Mouse (Mus musculus): ENCODE measurements around the gene Pbx1.

The Pbx1 gene

DNA sequence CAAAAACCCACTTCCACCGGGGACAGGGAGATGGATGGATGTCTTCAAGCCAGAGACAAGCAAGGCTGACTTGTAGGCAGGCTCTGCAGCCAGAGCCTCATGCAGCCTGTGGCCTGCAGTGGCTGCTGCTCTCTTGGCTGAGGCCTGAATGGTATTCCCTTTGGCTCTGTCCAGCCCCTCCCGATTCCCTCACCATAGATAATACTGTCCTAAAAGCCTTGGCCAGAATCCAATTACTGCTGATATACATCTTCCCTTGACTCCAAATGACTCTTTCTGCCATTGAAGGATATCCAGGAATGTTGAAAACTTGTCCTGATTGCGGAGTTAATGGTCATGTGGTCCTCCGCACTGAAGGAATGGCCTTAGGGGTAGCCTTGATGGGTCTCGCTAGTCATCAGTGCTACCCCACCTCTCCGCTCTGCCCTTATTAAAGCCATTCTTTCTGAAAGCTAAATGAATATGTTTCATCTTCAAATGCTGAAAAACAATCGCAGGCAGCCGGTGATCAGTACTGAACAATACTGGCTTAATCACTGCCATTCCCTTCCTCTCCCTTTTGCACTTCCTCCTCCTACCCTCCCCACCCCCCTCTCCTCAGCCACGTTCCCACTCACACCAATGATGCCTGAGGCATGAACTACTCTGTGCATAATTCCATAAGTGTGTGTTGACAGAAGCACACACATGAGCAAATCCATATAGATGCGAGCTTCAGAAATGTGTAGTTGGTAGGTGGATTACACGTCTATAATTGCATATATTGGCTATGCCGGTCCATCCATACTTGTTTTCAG, 166.3 kb downstream of the Pbx1 start:
- DNase-seq = no peak

DNA sequence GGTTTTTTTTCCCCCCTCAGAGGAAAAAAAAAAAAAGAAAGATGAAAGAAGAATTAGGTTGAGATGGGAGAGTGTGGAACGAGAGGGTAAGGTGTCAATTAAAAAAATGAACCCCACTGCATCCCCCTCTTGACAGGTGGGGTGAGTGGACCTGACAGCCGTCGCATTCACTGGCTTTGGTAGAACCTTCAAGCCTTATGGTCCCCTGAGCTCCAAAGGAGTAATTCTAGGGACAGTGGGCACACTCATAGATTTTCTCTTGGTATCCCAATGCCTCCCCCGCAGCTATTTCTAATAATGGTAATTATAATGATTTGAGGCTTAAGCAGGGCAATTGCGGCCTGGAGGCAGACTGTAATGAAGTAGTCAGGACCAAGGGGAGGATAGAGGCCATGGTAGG, 167.0 kb downstream of the Pbx1 start:
- no peak for DNase-seq

DNA sequence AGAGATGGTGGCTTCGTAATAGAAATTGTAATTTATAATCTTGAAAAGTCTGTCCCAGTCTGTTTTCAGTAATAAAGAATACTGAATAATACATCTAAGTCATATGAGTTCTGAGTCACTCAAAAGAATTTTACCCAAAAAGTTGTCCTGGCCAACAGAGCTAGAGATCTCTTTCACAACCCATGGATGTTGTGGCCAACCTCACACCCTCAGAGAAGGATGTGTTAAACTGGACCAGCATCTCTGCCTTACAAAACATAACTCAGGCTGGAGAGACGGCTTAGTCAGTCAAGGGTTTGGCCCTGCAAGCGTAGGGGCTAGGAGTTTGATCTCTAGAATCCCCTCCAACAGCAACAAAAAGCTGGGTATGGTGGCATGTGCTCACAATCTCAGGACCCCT, 171.7 kb downstream of the Pbx1 start:
- DNase-seq = no peak

DNA sequence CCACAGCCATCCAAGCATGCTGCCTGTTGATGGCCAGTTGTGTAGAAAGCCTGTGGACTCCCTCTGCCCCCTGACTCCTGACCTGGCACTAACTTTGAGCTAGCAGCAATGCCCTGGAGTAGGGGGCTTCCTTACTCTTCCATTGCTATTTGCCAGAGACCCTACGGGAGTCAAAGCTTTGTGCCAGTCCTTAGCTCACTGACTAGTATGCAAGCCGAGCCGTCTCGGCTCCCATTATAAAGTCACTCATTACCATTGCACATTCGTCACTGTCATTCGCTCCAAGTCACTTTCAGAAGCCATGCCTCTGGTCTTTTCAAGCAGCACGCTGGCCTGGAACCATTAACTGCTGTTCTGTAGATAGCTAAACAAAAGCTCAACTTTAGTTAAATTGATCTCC, 173.2 kb downstream of the Pbx1 start:
- DNase-seq = no peak

DNA sequence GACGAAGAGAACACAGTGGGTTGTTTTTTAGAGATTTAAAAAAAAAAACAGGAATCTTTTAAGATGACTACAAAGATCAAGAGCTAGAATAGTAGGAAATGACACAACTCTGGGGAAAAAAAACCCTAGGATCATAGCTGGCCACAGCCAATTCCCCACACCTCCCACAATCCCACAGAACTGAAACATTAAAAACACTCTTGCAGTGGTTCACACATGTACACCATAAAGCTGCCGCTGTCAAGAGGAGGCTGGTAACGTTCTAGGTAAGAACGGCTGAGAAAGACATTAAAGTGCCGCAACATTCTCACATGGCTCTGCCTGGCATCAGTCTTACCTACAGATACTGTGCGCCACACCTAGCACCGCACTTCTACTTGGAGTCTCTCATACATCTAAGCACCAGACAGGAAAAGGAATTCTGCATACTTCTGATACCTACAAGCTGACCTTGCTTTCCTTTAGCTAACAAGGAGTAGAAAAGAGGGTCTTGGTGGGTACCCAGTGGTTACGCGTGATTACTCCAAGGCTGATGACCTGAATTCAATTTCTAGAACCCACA, 176.6 kb downstream of the Pbx1 start:
- no peak for DNase-seq

DNA sequence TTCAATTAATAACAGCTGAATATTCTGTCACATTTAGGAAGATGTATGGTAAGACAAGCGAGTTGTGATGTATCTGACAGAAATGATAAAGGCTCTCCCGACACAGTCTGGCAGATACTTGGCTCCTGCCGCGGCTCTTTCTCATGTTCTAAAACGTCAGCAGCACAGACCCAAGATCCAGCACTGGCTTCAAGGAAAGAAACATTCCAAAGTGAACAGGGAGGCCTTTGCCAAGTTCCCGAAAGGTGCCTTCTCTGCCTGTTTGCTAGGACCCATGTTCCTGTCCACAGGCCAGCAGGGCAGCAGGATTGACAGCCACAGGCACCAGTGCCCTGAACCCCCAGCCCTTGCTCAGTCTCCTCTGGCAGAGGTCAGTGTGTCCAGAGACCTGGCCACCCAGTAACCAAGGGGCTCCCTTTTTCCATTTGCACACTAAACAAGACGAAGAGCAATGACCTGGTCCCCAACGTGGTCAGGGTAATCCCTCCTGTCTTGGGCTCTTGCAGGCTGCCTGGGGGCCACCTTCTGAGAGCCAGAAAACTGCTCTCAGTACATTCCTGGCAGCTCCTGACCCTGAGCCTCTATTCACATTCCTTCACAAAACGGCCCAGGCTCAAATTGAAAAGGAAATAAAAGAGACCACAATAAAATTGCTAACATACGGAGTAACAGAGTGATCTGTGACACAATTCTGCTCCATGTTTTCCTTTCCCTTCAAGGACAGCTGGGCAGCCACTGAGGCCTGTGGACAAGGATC, 184.9 kb downstream of the Pbx1 start:
- peak; percentile 35 for DNase-seq

DNA sequence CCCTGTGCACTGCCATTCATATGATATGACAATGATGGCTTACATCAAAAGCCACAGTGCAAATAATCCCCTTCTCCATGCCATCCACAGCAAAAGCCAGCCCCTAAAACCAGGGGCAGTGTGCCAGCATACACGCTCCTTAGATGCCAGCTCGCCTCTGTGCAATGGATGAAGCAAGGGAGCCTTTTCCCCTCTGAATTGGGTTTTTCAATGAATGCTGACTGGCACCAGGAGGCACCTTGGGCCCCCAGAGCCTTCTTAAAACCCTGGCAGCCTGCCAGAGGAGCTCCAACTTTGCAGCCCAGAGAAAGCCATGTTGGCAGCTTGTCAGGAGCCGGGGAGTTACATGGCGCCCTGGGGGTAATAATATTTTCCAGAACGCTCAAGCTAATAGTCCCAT, 186.5 kb downstream of the Pbx1 start:
- peak; percentile 48 for DNase-seq

DNA sequence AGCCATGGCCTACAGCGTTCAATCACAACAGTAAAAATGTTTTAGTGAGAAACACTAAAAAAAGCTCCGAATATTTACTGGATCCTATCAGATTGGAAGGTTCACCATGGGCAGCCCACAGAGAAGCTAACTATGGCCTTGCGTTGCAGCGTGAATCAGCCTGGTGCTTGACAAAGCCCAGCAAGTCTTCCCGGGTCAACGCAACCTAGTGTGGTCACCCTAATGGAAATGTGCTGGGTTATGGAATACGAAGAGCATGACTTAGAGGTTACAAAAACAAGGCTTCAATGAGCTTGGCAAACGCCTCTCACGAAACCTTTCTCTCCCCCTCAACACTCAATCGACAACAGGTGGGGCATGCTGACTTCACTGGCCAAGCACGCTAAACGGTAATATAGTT, 188.3 kb downstream of the Pbx1 start:
- no peak for DNase-seq

DNA sequence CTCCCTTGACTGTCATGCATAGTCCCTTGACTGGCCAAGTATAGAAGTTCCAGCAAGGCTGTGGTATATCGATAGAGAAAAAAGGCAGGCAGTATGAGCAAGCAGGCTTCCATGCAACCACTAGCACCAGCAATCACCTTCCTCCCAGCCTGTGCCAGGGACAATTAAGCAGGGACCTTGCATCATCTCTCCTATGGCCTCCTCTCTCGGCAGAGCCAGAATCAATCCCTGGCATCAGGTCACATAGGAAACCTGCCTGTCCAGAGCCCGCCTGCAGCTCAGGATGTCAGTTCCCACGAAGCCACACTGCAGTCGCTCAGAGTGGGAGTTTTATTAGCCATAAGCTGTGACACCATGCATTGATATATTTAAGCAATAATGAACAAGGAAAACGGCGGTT, 189.0 kb downstream of the Pbx1 start:
- DNase-seq = no peak

DNA sequence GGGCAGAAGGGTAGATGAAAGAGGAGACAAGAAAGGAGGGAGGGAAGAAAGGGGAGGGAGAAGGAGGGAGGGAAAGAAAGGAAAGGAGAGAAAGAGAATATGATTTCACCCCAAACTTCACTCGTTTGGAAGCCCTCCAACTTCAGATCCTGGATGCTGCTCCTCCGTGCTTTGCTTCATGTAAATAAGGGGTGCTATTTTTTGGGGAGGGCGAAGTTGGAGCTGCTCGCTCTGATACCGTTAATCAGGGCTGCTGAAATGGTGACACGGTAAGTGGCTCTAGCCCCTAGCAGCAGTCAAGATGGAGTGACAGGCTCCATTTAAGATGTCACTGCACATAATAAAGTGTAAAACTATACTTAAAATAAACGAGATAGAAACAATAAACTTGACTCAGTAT, 190.8 kb downstream of the Pbx1 start:
- DNase-seq = no peak

DNA sequence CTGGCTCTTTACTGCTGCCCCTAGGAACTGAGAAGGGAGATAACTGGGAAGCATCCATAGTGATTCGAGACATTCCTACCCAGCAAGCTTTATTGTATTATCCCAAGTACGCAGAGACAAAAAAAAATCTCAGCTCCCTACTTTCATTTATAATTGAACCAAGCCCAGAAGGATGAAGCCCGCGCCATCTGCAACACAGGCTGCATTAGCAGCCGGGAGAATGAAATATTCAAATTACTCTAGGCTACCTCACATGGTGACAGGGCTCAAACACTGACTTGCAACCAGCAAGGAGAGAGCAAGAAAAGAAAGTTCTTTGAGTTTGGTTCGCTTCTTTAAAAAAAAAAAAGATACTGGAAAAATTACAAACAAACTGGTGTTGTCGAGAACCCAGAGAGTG, 191.2 kb downstream of the Pbx1 start:
- DNase-seq = no peak

DNA sequence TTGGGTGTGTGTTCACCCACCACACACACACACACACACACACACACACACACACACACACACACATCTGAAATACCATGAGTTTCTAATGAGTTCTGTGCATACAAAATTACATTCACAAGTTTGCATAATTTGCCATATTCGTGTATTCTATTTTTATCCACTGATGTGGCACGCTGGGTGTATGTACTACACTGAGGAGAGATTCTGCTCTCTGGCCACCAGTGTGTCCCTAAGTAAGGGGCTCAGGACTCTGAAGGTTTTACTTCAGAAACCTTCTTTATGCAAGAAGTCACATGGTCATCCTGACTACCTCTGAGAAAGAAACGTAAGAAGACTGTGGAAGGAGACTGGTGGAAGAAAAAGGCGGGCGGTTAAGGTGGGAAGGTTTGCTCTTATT, 191.7 kb downstream of the Pbx1 start:
- DNase-seq = no peak

DNA sequence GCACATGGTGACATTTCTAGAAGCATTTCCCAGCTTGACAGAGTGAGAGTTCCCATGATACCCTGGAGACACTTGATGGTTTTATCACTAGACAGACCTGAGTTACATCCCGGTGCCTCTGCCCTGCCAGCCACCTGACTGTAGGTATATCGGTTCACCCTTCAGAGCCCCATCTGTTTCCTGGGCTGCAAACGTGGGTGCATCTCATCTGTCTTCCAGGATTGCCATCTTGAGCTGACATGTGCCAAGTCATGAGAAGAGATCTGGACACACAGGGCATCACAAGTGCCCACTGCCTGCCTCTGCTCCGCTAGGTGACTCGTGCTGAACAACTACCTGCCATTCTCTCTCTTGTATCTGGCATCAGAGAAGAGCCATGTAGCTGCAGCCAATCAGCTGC, 196.0 kb downstream of the Pbx1 start:
- no peak for DNase-seq

DNA sequence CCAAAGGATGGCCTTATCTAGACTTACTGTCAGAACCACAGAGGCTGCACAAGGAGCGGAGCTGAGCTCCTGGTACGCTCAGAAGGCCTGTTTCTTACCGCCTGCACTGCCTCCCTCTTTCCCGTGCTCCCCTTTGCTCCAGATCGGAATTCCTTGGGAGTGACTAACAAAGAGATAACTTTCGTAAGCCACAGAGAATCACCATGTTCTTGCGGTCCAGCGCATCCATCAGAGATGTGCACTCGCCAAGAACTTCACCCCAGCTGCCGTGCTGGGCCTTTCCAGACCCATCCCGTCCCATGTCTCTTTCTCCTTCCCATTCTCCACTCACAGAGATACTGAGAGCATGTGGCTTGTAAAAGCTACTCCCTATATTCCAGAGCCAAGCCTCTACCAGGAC, 197.7 kb downstream of the Pbx1 start:
- no peak for DNase-seq

DNA sequence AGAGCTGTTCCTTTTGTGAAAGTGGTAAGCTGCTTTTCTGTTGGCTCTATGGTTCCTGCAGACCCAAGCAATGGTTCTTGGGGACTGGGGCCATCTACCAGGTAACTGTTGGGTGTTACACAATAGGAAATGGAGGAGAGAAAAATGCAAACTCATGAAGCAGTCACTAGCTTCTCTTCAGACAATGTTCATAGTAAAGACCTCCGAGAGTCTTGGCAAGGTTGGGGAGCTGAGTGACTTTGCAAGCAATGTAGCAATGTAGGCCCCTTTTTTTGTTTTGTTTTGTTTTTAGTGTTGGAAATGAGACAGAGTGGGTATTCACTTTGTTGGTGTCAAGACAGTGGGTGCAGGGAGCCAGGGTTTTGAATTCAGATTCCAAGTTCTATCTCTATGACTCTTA, 198.9 kb downstream of the Pbx1 start:
- no peak for DNase-seq

DNA sequence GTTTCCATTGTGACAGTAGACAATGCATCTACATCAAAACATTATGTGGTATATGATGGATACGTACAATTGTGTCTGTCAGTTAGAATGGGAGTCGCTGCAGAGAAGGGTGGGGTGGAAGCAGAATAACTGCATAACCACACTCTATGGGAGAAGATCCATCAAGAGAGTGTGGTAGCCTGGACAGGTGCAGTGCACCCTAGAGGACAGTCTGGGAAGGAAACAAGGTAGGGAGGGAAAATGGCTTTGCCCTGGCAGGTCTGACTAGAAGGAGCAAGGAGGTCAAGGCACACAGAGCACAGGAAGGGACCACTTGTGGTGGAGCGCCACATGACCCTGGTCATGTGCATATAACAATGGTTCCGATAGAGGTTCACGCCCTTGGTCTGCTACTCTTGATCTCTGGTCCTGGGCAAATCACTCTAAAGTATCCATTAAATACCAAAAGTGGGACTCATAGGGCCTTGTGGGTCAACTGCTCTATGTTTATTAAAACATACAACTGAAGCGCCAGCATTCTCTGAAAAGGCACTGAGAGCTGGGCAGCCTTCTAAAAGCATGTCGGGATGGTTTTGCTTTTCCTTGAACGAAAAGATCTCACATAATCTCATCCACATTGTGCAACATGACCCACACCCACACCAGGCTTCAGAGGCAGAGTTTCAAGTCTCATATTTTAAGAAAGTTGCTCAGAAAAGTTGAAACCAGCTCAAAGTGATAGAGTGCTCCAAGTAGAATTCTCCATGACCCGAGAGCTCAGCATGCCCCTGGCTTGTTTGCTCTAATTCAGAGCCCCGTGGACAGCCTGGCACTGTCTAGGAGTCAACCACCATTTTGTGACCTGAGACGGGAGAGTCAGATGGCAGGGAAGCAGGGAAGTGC, 200.3 kb downstream of the Pbx1 start:
- no peak for DNase-seq

DNA sequence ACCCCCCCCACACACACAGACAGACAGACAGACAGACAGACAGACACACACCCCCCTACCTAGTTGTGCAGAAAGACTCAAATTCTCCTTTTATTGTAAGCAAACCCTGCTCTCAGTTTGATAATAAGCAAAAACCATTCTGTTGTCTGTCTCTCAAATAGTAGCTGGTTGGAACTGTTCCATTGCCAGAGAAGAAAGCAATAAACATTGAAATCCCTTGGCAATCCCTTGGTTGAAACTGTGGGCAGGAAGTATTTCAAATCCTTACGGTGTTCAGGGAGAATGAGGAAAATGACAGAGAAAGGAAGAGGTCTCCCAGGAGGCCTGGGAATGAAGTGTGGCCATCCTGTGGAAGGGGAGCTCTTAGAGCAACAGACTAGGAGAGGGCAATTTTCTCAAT, 201.2 kb downstream of the Pbx1 start:
- DNase-seq = no peak

DNA sequence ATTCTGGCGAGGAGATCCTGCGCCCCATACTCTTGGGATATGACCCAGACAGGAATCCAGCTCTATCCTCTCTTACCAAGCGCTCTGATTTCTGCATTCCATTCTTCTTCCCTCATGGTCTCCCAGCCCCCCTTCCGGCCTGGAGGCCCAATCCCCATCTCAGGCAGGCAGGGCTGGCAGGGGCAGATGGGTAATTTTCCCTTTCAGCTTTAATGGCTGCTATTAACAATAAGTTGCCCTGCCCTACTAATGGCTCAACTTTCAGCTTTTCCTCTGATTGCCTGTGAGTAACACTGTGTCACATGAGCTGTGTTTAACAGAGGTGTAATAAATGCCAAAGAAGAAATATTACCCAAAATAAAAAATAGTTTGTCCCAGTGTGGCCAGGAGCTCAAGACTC, 201.9 kb downstream of the Pbx1 start:
- DNase-seq = no peak

DNA sequence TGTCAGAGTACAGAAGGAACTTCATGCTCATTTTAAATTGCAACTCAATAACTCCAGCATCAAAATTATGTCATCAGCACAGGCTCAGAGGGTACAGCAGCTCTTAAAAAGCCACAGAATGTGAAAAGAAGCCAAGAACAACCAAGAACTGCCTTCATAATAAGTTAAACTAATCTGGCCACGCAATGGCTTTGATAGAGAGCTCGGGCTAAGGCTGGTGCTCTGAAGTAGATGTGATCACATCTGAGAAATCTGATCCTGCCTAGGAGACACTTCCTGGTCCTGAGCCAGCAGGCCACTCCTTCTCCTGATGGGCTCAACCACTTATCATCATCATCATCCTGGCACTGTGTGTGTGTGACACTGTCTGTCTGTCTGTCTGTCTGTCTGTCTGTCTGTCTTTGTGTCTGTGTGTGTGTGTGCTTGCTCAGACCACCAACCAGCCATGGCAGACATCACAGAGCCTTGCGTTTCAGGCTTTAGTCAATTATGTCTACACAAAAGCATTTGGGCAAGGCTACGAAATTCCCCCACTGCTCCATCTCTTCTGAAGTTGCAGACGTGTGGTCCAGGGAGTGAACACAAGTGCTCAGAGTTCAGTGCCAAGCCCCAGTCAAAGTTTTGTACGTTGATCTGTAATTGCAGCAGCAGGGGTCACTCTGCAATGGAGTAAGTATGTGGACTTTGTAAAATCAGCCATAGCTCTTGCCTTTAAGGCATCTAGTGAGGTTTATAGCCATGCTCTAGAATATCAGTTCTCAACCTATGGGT, 203.1 kb downstream of the Pbx1 start:
- no peak for DNase-seq

DNA sequence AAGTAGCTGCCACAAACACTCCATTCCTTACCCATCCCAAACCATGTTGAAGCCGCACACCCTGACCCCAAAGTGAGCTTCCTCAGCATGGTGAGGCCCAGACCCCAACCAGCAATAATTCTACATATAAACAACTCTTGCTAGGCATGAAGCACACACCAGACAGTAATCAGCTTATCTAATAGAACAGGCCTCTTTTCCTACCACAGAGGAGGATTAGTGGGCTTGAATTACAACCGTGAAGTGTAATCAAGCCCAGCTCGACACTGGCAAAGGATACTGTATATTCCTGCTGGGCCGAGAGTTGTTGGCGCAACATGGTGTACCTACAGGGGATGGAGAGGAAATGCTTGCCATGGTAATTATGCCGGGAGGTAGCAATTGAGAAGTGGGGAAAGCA, 205.9 kb downstream of the Pbx1 start:
- no peak for DNase-seq

DNA sequence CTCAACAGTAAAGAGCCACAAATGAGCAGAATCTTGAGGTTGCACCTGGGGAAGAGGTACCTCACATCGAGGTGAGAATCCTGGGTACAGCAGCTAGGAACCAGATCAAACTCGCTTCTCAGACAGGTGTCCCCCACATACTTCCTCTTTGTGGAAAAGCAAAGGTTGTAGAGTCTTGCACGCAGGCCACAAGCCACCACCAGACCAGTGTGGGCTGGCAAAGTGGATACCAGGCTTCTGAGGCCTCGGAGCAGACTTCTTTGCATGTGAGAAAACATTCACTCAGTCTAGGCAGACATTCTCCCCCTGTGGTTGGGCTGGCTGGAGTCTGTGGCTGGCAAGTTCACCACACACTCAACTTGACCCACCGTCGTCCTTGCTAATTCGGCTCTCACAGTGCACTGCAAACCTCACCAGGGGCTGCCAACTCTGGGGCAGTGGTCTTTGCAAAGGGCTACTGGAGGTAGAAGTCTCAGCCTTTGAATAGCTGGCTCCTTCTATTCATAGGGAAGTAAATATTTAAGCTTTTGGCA, 206.4 kb downstream of the Pbx1 start:
- no peak for DNase-seq

DNA sequence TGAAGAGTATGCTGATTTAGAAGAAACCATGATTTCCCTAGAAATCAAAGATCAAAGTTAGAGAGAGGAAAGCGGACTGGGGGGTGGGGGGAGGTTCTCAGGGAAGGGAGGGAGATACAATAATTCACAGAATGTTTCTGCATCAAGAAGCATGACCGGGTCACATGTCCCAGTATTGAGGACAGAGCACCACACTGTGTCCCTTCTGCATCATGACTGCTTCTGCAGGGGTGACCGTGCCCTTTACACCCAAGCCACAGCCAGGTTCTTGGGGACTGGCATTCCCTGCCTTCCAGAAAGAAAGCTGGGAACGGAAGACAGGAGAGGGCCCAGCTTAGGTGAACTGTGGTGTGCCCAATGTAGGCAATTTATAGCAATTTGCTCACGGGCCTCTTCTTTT, 207.9 kb downstream of the Pbx1 start:
- DNase-seq = no peak

Data from kidney, adult 9 months (tissue).